Mouse (Mus musculus) hematopoietic stem cell, adult 5-6 weeks (primary cell): ENCODE measurements at regions not wholly inside any gene's neighbourhood (a gene's known extent, or its start where the extent isn't known, plus 50 kb on each side); places are given as distances from the start of the nearest gene placed in this dataset.
"Not testable (repeated sequence)": the region's sequence is repeated elsewhere in the genome, so short reads cannot be mapped to it uniquely, and the experiment has no call there.

Experiments
- ATAC-seq, 2 experiments: fragments of 125-278 bp in 1 of 2; replicated peaks in 1 of 2; 2 replicates each; pipeline ENCODE4 v1.8.0; 2016 to 2017; ENCODE audit warnings: inconsistent platforms in 2 of 2, mild to moderate bottlenecking in 2 of 2, moderate number of reproducible peaks in 2 of 2, low read depth in 1 of 2, moderate TSS enrichment in 1 of 2; ENCODE audit not compliant: low FRiP score in 2 of 2, poor library complexity in 2 of 2, severe bottlenecking in 2 of 2, insufficient read depth in 1 of 2, low TSS enrichment in 1 of 2

DNA sequence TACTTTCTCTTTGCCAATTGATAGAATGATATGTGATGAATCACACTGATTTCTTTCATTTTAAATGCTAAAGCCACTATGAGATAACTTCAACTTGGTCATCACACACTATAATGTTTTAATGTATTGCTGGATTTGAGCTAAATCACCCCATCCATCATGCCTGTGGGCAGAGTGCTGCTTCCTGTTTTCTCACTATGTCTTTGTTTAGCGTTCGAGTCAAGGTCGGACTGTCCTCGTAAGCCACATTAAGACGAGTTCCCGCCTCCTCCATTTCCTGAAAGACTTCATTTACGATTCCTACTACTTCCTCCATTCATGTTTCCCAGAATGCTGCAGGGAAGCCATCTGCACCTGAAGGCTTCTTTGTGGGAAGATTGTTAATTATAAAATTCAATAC lies 1420.0 kb upstream of the Got2 start:
- ATAC-seq, result peak; percentile 45 to 73; a peak in 3 of 4 replicates

DNA sequence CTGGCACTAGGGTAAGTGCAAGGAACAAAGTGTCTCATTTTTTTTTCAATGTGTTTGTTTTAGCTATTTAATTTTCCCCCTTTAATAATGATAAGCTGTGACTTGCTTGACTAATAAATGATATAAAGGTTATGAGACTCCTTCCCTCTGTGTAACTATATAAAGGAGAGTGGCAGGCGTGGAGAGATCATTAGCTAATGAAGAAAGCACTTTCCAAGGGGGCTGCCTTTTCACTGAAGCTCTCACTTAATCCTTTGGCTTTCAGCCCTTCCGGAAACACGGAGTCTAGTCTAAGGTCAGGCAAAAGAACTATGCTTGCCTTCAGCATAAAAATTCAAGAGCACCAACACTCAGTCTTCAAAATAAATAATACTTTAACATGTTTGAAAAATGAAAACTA lies 1382.2 kb upstream of the Got2 start:
- ATAC-seq, result no peak

DNA sequence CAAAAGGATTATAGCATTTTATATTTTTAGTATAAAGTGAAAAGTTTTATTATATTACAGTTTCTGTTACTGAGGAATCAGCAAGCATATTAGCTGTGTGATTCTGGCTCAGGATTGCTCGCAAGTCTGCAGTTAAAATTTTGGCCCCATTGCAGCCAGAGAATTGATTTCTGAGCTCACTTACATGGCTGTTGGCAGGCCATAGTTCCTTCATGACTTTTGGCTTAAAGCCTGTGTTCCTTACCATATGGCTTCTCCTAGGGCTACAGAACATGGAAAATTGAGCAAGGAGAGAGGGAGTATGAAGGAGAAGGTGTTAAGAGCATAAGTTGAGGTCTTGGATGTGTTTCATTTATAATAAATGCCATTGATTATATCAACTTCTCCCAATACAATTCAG lies 1372.6 kb upstream of the Got2 start:
- ATAC-seq, result no peak

DNA sequence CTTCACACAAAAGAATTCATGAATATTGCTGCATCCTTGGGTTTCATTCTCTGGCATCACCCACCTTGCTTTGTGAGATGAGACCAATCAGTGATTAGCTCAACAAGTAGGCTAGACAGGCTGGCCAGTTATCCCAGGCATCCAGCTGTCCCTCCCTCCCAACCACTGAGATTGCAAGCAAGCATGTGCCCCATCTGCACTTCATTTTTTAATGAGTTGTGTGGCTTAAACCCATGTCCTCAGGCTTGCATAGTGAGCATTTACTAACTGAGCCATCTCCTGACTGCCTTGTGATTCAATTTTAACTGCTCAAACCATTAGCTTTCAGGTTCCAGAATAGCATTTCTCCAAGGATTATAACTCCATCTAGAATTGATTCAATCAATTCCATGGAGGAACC lies 1365.8 kb upstream of the Got2 start:
- no peak for ATAC-seq

DNA sequence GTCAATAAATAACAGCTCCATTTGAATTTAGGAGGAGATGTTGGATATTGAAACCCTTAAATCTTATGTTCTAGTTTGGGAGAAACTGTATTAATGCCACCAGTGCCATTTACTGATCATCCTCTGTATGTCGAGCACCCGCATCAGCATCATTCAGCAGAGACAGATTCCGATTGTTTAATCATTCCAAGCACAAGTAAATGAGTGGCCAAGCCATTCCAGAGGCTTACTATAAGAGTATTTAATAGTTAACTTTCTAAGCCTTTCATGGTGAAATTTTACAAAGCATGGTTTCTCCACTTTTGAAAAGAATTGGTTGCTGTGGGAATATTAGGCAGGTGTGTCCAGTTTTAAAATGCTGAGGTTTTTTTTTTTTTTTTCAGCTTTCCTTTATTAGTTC lies 1363.9 kb upstream of the Got2 start:
- no peak for ATAC-seq

DNA sequence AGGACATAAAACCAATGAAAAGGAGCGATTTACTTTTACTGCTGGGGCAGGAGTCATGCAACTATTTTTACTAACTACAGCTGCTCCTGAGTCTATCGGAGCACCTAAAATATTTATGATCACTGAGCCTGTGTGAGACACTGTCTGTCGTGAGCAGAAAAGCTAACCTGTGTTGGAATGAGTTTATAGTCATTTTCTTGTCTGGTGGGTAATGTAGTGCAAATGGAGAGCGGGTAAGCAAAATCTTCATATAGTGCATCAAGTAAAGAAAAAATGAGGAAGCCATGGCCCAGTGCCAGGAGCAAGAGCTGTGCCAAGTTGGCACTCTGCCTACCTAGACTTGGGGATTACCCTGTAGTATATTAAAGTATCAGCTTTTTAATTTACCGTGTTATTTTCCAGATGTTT lies 1363.1 kb upstream of the Got2 start:
- no peak for ATAC-seq

DNA sequence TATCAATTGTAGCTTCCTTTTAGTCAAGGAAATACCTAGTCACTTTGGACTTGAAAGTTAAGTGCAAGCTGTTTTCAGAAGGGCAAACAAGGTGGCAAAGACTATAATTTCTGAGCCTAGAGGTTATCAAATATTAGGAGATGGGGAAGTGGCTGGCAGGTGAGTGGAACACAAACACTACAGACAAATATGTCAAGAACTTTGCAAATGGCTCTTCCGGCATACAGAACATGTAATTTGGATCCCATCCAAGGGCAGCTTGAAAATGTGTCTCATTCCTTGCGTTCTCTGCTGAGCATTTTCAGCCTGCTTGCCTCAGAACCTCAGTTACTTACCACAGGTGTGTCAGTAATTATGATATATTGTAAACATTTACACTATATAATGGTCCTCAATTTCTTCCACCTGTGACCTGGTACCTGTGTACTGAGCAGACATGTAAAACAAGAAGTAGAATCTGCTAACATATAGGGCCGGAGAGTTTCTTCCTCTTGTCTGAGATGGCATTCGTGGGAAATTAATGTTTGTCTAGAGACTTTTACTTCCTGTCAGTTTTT lies 1346.3 kb upstream of the Got2 start:
- ATAC-seq, result no peak

DNA sequence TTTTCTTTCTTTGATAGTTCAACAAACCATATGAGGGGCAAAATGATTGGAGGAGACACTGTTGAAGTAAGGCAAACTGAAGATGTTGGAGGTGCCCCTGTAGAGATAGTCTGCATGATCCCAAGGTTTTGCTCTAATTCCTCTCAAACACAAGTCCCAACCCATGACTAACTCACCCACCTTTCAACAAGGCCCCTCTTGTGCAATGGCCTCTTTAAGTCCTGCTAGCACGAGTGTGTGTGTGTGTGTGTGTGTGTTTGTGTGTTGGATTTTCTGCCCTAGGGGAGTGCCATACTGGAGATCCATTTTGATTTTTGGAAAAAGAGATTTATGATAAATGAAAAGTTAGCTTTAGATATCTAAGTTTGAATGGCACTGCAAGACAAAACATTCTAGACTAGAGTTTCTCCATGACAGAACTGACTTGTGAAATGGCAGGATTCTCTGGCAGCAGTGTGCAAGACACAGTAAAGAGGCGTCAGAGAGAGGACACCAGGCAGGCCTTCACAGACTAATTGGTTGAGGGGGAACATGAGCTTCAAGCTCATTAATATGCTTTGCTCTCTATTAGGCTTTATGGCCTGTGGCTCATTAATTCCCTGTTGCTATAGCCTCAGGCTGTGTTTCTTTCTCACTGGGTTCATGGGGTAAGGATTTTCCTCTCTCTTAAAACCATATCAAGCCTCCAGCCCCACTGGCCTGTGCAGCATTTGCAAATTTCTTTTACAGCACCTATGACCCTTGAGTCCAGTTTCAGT lies 1344.5 kb upstream of the Got2 start:
- no peak for ATAC-seq

DNA sequence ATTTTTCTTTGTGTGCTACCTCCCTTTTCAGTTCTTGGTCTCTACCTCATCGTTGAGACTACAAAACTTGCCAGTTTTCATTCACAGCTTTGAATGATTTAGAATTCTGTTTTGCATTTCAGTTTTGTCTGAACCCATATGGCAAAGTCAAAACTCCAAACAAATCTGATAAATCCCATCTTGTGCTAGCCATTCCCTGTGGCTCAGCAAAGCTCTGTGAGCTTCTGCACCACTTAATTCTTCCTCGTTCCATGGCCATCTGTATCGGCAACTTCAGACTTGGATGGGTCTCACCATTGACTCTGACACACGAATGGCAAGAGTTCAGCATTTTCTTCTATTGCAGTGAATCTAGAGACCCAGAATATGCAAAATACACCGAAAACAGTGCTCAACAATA lies 1343.3 kb upstream of the Got2 start:
- ATAC-seq, result no peak

DNA sequence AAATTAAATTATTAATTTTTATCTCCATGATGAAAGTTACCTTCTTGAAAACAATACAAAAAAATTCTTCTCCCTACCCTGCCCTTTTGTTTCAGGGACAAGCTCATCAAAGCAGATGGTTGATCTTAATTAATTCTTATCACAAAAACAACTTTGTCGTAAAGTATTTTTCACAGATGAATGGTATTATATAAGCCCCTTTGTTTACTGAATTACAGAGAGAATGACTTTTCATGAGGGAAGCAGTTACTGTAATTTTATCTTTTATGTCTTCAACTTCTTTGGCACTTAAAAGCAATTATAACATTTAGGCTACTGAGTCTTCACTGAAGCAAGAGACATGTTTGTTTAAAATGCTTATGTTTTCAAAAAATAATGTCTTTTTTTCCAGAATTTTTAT lies 1303.5 kb upstream of the Got2 start:
- no peak for ATAC-seq

DNA sequence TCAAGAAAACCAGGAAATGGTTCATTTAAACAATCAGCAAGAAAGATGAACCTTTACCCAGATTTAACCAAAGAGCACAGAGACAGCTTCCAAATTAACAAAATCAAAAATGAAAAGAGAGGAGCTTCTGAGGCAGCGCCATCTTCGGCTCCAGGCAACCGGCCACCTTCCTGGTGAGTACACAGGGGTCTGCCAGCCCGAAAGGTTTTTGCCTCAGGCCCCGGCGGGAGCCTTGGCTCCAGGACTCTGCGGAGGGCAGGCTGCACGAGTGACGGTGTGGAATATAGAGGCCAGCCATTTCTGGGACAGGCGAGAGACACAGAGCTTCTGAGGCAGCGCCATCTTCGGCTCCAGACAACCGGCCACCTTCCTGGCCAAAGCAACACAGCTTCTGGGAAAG lies 1295.5 kb upstream of the Got2 start:
- ATAC-seq, result not testable (repeated sequence)

DNA sequence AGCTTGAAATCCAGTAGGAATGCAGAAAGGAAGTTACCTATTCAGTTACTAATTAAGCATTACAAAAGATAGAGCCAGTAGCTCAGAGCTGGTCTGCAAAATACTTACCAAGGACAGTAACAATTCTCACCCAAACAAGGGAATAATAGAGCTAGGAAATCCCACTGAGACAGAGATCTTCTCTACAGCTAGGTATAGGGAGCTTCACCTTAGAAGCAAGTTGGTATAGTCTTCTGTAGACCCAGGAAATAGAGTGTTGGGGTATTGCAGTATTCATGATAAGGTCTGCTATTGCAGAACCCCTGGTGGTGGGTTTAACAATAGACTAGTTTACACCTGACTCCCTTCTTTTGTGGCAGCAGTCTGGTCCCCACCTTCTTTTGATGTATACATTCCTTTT lies 1294.1 kb upstream of the Got2 start:
- not testable (repeated sequence) for ATAC-seq
